8 mouse cellular contexts compared by ENCODE assay signal in the genomic region with DNA sequence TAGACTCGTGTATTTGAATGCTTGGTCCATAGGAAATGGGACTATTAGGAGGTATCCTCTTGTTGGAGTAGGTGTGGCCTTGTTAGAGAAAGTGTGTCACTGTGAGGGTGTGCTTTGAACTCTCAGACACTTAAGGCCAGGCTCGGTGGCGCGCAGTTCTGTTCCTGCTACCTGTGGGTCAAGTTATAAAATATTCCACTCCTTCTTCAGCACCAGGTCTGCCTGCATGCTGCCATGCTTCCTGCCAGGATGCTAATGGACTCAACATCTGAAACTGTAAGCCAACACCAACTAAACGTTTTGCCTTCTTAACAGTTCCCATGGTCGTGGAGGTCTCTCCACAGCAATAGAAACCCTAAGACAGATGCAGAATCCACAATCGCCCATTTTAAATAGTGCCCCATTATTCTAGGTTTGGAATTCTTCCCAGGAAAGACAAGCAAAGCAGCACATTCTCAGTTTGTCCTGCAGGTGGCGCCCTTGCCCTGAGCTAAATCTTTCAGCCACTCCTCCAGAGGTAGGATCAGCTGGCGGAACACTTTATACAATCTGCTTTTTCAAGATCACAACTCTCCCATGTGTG.
DNase-seq lines count a peak whose midpoint lies in the region; ATAC-seq and TF ChIP-seq lines count a peak whose summit lies in the region.

No protein-coding gene starts in this region.

- intact Hi-C loops in heart, postnatal 10 days (cut with DNase I): loop anchor here (1.0 to 10.0 kb wide), 2 partner anchors 157 to 1240 kb away; a partner anchor contains a TSS

- no peaks in the 10 kb centered on the region for H3K9me3 ChIP-seq in embryonic facial prominence, embryonic 11.5 days (replicated peaks; ENCODE audit: control insufficient read depth, low read length)
- H3K9me3 ChIP-seq in lung, embryonic 14.5 days (ENCODE audit: low read depth, low read length): no peaks in the 10 kb centered on the region

- H3K27me3 ChIP-seq in embryonic facial prominence, embryonic 11.5 days (ENCODE audit: control insufficient read depth, insufficient read depth, low read length): no peaks in the 10 kb centered on the region
- H3K27me3 ChIP-seq in lung, embryonic 14.5 days (ENCODE audit: insufficient read depth, low read length): no peaks in the 10 kb centered on the region; the same call in 1 of the 2 replicates

- WGBS in embryonic facial prominence, embryonic 11.5 days: 26% methylated on average over 9 of the region's 9 CpGs
- 25% methylated on average over 9 of the region's 9 CpGs for WGBS in lung, embryonic 14.5 days

- no peak for ATAC-seq in embryonic facial prominence, embryonic 11.5 days (replicated peaks; ENCODE audit: insufficient number of reproducible peaks, low FRiP score, low TSS enrichment, low read depth)
- ATAC-seq in lung, embryonic 14.5 days (ENCODE audit: insufficient read depth): no peak
- ATAC-seq in activated CD4-positive, CD25-positive, alpha-beta regulatory T cell, adult 4 months: no peak

- no peak overlapping the region for H3K4me3 ChIP-seq in embryonic facial prominence, embryonic 11.5 days (ENCODE audit: low read depth, low read length)
- no peak overlapping the region for H3K4me3 ChIP-seq in lung, embryonic 14.5 days (ENCODE audit: low read depth, low read length)

- TF ChIP-seq CTCF in lung, embryonic 14.5 days (IDR thresholded peaks at IDR 0.05; ENCODE audit: low read depth): peak; percentile 91

- no peak overlapping the region for H3K4me2 ChIP-seq in embryonic facial prominence, embryonic 11.5 days (ENCODE audit: low read depth, low read length)
- no peak overlapping the region for H3K4me2 ChIP-seq in lung, embryonic 14.5 days

- H3K27ac ChIP-seq in embryonic facial prominence, embryonic 11.5 days (replicated peaks; ENCODE audit: low read depth, low read length): no peak overlapping the region
- H3K27ac ChIP-seq in lung, embryonic 14.5 days (ENCODE audit: low read depth): no peak overlapping the region

- no peaks in the 10 kb centered on the region for H3K4me1 ChIP-seq in embryonic facial prominence, embryonic 11.5 days (ENCODE audit: control insufficient read depth, insufficient read depth, low read length)
- no peaks in the 10 kb centered on the region for H3K4me1 ChIP-seq in lung, embryonic 14.5 days (ENCODE audit: insufficient read depth)

- H3K36me3 ChIP-seq in embryonic facial prominence, embryonic 11.5 days (replicated peaks; ENCODE audit: control insufficient read depth, insufficient read depth, low read depth, low read length): no peaks in the 10 kb centered on the region
- H3K36me3 ChIP-seq in lung, embryonic 14.5 days (ENCODE audit: insufficient read depth): no peaks in the 10 kb centered on the region

- no peak overlapping the region for H3K9ac ChIP-seq in embryonic facial prominence, embryonic 11.5 days (replicated peaks; ENCODE audit: low read length)
- H3K9ac ChIP-seq in lung, embryonic 14.5 days: no peak overlapping the region

- peak; percentile 80 for DNase-seq in ES-CJ7 (ENCODE audit: low read depth, low spot score)
- peak; percentile 51 to 57 for DNase-seq in adrenal gland, postnatal 4 days (ENCODE audit: low spot score in 2 of 2)
- peak; percentile 87 for DNase-seq in embryonic facial prominence, embryonic 11.5 days (ENCODE audit: low spot score)
- peak; percentile 73 to 86 for DNase-seq in heart, postnatal 10 days
- DNase-seq in kidney, postnatal 4 days: peak; percentile 84 to 85
- DNase-seq in lung, embryonic 14.5 days: peak; percentile 89
- peak; percentile 88 for DNase-seq in retina, embryonic 14.5 days (ENCODE audit: low spot score)
